Mouse (Mus musculus) layer of hippocampus, adult 8-10 months (tissue): ENCODE data around the gene Lef1. TPM values are rescaled to one million over a fixed set of nuclear protein-coding genes. Genes with fewer than 3 reads are reported as not detected.

ENCODE experiments used
- DNase-seq, 2 experiments: peaks; one replicate each; pipeline ENCODE4 v3.0.0; 2022; ENCODE audit warnings: low spot score in 2 of 2
- total RNA-seq, 4 experiments: library from RNA; stranded (reverse); gene quantifications; 2 replicates each; pipeline ENCODE4 v1.2.4; 2022

Lef1 gene
- 10 to 100 TPM in 1 of 4 experiments, 1 to 10 TPM in 3; 6.0 to 10.8 (median 6.5) TPM for total RNA-seq

DNA sequence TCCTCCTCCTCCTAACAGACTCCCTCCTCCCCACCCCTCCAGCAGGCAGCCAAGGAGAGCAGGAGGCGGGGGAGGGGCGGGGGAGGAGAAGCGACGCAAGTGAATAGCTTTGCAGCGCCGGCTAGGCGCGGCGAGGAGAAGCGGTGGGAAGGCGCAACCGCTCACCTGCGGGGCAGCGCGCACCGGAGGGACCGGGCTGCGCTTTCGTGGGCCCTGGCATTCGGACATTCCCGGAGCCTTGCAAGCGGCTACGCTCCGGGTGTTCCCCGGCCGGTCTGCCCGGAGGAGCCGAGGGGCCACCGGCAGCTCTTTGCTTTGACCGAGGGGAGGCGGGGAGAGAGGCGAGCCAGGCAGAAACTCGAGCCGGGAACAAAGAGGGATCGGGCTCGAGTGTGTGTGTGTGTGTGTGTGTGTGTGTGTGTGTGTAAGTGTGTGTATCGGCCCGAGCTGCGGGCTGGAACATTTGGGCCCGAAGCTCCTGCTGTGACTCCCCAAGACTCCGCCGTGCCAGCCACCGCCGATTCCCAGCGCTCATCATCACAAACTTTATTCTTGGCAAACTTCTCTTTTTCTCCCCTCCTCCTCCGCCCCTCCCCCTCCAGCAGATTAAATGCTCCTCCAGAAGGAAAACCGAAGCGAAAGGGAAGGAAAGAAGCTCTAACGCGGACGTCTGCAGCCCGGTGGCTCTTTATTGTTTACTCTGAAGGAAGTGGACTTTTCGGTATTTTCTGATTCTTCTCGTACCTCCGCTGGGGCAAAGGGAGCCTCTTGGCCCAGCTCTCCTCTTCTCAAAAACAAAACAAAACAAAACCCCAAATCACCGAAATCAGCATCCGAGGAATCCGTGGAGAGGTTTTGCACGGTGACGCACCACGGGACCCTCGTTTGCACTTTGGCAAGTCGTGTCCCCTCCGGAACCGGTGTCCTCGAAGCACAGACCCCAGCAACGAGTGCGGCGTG is at the start of gene Lef1:
Lef1 (plus strand) TSS at position 281 of the 960 bp plus-strand sequence.
- no peak for DNase-seq

DNA sequence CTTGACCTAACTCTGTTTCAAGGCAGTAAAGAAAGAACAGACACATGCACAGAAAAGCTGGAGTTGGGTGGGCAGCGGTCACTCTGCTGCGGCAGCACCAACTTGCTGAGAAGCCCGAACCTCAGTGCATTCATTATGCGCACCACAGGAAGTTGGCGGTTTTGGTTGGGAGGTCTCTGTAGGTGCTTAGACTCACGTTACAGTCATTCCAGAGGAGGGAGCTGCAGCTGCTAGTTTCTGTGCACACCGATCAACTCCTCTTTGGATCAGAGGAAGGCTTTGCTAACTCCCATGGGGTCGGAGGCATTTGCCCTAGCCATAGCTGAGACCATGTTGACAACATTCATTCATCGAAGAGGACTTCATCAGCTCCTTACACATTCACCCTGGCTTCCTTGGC is 45.3 kb upstream of the Lef1 start:
- no peak for DNase-seq

DNA sequence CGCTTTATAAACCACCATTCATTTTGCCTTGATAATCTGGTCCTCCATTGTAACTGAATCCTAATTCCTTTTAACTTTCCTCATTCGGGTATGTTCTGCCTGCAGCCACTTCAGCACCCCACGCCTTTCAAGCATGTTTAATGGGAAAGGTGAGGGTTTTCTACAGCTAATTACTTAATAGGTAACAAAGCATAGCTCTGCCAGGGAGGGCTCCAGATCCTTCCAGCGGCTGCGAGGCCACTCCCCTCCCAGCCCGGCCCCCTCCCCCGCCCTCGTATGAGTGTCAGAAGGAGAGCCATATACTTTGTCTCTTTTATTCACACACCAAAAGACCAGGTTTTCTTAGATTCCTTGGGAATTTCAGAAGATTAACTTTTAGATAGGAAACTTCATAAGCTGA is 44.1 kb upstream of the Lef1 start:
- DNase-seq = no peak

DNA sequence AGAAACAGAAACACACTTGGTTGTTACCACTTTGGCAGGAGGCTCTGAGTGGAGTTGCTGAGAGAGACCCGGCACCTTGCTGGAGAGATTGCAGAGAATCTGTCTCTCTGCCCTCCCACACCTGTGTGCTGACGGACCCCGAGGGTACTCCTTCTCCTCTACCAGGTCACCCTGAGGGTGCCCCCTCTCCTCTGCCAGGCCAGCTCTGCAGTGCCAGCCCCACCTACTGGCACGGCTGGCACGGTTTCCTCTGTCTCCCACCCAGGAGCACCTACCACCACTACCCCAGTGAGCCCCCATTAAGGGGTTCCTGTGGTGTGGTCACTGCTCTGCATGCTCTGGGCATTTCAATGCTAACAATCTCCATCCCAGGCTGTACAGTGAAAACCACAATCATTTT is 42.3 kb upstream of the Lef1 start:
- no peak for DNase-seq

DNA sequence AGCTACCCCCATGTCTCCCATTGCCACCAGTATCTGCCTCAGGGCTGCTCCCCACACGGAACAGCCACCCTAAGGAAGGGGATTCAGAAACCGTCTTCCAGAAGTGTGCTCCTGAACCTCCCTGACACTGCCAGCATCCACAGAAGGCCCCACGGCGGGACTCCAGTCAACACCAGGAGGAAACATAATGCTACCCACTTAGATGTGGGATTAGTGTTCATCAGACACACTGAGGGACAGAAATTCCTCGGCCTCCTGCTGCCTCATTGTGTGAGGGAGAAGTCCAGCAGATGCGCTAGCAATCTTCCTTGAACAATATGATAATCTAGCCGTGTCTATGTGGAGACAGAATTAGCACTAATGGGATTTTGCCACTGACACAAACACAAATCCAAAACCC is 40.1 kb upstream of the Lef1 start:
- DNase-seq = no peak

DNA sequence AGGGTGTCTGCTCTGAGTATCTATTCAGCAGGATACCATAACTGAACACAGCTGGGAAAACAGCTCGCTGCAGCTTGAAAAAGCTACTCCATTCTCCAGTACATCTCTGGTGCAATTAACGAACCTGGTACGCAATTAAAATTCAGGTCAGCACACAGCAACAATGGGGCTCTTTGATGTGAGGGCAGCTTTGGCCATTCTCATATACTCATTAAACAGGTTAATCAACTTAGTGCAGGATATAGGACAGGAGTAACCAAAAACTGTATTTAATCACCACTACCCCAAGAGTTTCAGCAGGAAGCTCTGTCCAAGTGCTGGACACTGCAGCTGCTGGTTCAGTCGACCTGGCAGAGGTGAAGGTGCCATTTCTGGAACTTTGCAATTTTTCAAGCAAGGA is 37.6 kb upstream of the Lef1 start:
- no peak for DNase-seq

DNA sequence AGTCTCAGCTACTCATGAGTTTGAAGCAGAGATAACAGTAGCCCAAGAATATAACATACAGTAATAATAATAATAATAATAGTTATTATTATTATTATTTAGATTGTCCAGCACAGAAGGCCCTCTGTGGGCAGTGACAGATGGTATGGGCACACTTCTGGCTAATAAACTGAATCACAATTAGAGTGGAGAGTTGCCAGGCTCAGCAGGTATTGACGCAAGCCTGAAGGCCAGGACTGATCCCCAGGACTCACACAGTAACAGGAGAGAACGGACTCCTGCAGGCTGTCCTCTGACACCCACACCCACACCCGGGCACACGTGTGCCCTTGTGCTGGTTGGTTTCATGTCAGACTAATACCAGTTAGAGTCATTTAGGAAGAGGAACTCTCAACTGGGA is 36.3 kb upstream of the Lef1 start:
- no peak for DNase-seq

DNA sequence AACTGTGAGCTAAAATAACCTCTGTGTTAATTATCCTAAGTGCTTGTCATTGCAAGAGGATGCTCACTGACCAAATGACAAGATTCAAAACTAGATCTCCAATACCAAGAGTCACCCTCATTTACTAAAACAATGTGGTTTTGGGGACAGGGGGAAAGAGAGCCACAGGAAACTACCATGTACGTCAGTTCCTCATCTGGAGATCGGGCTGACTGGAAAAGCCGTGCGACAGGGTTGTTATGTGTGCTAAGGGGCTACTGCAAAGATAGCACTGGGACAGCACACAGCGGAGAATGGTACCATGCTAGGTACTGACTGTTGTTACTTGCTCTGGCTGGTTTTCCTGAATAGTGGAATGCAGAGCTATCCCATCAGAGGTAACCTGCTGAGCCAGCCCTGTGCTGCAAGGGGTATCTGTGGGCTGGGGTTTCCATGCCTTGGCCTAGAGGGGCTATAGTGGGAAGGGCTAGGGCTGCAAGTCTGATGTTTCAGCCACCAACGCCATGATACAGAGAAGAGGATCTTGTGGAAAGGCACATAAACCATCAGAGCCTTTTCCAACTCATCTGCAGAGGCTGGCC is 32.1 kb upstream of the Lef1 start:
- no peak for DNase-seq

DNA sequence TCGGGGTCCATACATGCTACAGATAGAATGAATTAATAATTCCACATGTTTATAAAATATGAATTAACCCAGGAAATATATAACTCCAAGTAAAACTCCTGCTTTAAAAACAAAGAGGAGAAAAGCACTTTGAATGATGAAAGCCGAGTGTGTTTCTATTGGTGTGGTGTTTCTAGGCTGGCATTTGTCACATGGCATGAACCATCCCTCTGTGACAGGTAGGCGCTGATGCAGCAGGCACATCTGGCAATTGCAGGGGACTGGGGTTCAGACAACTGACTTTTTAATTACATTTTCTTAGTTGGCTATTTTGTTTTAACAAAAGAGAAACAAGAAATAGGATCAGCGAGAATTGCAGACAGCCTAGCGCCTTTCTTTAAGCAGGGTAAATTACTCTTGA is 31.6 kb upstream of the Lef1 start:
- no peak for DNase-seq

DNA sequence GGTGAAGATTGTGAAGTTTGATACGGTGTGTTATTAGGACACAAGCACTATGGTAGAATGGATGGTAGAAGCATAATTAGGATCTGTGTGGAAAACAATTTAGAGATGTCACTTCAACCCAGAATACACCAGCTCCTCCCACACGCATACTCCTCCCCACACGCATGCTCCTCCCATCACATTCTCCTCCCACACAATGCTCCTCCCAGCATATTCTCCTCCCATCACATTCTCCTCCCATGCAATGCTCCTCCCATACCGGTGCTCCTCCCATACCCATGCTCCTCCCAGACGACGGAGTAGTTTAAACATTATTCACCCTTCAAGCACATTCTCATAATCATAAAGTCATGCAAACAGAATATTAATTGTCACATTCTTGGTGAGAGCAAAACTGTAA is 26.5 kb upstream of the Lef1 start:
- no peak for DNase-seq

DNA sequence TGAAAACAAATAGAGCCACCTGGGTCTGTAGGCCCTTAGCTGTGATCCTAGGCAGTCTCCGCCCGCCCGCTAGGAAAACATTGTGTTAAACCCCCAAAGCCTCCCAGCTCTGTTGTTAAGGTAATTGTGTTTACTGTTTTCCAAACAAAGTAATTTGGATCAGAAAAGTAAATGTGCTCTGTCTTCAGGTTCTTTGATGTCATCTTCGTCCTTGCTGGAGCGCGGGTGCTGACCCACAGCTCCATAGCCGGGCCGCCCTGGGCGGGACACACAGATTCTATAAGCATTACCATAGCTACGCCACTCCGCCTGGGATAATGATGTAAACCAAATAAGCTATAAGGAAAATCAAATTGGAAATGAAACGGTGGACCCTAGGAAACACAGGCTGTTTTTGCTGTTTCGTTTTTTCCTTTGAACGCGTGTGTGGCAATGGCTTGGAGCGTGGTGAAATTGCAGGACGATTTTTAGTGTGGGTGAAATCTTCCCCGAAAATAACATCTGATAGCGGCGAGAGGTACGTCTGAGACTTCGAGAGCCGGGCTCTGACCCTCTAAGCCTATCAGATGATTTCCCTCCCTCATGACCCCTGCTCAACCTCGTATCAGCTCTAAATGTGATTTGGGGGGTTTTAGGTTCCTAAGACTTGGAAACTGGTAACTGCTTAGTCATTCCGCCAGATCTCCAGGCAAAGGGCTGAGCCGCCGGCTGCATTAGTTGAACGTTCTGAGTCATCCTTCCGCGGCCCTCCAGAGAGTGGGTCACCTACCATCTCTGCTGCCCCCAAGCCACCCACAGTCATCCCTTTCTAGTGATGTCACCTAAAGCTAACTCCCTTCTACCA is 25.3 kb upstream of the Lef1 start:
- DNase-seq = peak in 1 of 2 experiments; percentile 13

DNA sequence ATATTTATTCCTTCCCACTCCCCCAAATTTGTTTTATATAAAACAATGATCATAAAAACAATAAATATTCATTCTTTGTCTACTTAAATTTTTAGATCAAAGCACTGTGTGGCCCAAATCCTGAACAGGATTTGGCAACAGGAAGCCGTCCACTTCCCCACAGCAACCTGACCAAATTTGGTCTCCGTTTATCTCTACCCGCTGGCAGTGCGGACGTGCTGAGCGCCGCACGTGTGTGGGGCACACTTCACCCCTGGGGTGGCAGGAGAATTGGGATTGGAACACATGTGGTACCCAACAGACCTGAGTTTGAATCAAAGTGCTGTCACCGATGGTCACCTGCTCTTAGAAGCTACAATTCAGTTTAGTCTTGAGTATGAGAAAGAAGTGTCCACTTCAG is 24.3 kb upstream of the Lef1 start:
- DNase-seq = no peak

DNA sequence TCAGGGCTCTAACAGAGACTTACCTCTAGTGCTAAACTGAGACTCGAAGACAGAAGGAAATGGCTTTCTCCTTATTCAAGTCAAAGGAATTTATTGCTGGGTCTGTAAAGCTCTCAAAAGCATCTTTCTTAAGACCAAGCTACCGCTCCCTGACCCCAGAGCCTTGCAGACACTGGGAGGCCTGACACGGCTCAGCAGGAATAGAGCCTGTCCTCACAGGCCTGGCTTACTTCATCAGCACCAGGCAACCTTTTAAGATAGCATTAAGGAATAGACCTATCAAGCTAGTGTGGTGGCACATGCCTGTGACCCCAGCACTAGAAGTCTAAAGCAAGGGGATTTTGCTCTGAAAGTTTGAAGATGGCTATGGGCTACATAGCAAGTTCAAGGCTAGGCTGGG is 20.6 kb upstream of the Lef1 start:
- no peak for DNase-seq

DNA sequence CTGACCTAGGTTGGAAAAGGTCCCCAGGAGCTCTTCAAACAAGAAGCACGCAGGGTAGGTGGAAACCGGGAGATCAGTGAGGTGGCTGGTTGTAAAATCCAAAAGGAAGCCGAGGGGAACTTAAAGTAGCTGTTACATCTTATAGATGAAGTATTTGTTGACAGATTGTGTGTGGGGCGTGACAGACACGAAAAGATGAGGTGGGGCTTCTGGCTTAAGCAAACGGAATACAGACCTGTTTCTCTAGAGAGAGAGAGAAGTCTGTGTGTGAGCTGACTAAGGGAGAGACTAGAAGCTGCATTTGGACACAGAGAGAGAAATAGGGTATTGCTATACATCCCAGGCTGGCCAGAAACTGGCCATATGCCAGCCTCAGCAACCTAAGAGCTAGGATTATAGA is 18.2 kb upstream of the Lef1 start:
- DNase-seq = no peak

DNA sequence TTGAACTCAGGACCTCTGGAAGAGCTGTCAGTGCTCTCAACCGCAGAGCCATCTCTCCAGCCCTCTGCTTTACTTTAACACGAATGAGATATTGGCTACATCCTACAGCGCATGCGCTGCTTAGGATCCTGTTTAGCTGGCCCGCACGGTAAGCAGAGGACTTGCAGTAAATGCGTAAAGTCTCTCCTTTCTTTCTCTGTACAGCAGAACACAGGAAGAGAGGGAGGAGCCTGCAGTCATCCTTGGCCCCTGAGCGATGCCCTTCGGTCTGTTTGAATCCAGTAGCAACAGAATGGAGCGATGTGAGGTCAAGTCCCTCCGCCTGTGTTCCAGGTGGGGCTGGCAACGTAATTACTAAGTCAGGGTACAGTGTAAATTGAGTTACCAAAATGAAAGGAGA is 16.5 kb upstream of the Lef1 start:
- DNase-seq = no peak

DNA sequence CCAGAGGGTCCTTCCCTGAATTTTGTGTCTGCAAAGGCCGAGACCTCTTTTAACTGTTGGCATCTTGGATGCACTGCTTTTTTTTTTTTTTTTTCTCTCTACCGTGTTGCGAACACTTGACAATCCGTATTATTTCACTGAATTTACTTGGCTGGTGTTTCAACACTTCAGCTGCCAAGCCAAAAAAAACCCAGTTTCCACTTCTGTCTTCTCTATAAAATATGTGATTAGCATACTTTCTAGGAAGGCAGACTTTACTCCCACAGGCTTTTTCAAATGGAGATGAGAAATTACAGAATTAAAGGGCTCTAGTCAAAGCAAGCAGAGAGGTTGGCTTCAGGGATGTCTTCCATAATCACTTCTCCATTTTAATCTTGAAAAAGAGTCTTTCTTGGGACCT is 14.2 kb upstream of the Lef1 start:
- no peak for DNase-seq

DNA sequence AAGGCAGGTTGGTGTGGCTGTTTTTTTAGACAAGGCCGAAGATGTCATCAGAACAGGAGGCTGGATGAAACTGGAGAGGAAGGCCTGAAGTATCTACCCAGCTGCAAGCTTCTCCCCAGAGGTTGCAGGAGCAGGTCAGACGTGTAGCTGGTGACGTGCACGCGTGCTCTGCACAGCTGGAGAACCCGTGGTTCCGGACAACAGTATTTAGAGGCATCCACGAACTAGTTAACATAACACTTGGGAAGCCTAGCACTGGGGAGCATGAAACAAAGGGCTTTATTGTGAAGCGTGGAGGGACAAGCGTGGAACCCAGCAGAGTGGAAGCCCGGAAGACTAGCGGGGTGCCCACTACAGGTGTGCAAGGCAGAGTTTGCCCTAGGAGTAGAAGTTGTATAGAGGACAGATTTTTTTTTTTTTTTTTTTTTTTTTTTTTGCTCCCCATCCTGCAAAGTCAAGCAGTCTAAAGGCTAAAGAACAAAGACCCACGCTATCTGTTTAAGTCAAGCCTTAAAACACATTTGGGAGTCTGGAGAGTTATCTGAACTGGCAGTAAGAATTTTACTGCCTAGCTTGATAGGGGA is 8.0 kb upstream of the Lef1 start:
- DNase-seq = no peak

DNA sequence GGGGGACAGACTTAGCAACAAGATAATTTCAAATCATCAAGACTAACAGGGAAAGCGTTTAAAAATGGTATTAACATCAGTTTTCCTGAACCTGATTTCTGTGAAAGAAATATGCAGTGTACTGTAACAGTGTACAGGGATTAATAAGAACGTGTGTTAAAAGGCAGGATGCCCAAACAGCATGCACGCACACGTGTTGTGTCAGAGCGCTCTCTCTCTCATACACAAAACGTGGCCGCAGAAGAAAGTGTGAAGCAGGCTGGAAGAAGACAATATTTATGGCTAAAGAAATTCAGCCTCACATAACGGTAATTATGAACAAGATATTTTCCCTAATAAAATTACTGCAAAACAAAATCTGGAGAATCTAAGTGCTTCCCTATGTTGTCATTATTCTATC is 4.9 kb upstream of the Lef1 start:
- DNase-seq = no peak

DNA sequence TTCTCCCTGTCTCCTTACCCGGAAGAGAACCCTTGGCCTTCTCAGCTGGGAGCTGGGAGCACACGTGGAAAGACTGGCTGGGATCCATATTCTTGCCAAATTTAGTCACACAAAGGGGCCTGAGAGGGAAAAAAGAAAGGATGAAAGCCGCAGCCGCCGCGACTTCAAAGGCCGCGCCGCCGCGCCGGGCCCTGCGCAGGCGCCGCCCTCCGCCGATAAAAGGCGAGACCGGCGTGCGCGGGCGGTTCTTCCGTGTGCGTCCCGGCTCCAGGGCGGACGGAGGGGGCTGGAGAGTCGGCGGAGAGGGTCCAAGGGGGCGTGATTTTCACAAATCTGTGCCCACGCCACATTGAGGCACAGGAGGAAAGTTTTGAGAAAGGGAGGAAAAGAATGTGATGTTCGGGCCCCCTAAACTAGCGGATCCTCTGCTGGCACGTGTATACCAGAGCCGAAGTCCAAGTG is 4.3 kb upstream of the Lef1 start:
- DNase-seq = no peak

DNA sequence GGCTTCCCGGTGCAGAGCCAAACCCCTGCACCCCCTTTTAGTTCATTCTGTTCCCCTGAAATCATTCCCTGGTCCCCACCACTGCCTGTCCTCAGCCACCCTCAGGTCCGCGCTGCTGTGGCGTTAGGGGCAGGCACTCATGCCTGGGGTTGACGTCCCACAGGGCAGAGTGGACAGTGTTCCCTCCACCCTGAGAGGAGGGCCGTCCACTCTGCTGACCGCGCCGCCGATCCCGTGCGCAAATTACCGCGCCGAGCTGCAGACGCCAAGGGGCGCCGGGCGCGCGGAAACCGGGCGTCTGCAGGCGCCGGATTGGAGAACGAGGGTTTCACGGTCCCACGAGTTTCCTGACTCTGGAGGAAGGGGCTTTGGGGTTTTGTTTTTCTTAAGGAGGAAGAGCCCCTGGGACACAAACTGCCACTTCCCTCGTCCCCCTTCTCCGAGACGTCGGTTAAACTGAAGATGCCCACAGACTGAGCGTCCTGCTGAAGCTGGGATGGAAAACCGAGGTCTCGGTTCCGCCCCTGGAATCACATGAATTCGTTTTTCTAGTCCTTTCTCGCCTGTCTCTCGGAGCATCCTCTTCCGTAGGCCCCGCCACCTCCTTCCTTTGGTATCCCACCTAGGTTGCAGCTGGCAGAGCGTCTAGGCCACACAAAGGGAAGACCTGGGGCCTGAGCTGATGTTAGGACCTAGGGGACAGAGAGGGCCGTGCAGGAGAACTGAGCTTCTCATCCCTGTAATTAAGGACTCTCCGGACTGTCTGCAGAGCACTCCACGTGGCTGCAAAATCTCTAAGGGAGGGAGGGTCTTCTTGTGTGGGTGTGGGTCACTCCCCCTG is 3.6 kb upstream of the Lef1 start:
- DNase-seq = no peak
